Mouse (Mus musculus): ENCODE results near the gene Lrba. TPM values are rescaled to one million over a fixed set of nuclear protein-coding genes. Genes with fewer than 3 reads are reported as not detected.

Gene Lrba
- polyA plus RNA-seq, 2 experiments from 2014 or later: 13.8 to 14.4 TPM

DNA sequence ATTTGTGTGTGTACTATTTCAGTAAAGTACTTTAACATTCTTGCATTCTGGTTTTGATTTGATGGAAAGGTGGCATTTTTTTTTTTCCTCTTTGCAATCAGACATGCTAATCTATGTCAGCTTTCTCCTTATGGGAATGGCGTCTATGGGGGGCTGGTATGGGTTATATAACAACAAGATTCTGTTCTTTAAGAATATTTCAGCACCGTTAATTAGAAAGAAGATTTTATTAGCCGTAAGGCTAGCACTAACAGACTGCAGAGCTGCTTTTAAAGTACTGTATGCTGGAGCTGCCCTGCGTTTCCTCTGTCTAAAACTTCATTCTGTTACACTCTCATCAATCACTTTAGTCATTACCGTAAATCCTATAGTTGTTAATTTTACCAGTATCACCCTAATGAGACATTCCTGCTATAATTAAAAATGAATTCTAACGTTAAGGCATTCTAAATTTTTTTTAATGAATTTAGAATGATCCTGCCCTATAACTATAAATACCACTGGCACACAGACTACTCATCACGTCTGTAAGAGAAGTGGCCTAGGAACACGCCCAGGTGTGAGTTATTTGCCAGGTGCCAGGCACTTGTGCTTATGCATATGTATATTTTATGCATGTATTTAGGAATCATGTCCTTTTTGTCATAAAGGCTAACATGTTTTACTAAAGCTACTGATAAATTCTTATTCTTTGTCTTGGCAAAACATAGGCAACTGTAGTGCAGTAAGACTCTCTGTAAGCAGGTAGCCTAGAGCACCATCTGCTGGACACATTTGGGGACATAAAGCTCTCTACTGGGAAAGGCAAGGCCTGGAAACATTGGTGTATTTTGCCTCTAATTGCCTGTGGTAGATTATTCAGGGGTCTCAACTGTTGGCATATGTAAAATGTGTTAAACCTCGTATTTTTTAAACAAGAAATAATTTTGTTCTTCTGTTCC, 536.9 kb downstream of the Lrba start:
- peak; percentile 62 for ATAC-seq

DNA sequence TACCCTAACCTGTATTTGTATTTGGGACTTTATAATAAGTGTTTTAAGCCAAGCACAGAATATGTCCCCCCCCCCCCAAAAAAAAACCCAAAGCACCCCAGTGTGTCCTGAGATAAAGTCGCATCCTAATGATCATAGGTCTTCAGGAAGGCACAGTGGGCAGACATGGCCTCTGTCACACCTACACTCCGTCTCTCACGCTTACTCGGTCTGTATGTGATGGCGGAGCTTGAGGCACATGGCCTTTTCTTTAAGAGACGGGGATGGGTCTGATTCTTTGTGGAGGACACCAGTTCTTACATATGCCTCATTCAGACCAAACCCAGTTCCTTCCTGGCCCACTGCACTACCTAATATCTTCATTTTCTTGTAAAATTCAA, 537.5 kb downstream of the Lrba start:
- no peak for ATAC-seq

DNA sequence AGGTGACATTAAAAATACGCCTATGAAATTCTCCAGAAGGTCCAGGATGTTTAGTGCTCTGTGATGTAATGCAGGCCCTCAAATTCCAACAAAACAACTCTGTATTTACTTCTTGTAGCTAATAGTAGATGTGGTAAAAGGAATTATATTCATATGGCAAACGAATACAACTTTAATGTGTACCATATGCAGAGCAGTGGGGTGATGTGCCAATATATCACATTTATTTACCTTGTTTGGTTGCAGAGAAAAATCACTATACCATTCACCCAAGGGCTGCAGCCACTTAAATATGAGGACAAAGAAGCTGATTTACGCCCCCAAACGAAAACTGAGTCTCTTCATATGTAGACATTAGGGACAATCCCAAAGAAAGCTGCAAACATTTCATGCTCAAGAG, 538.0 kb downstream of the Lrba start:
- no peak for ATAC-seq

GRCm38 (mm10) chr3:86768553-86768952, 544.1 kb downstream of the Lrba start:
- no peak for ATAC-seq

- no peak for ATAC-seq
These were observed 544.5 kb downstream of the Lrba start for GRCm38 (mm10) chr3:86768969-86769368.

- ATAC-seq: no peak
These were observed 550.3 kb downstream of the Lrba start for GRCm38 (mm10) chr3:86774566-86775443.

DNA sequence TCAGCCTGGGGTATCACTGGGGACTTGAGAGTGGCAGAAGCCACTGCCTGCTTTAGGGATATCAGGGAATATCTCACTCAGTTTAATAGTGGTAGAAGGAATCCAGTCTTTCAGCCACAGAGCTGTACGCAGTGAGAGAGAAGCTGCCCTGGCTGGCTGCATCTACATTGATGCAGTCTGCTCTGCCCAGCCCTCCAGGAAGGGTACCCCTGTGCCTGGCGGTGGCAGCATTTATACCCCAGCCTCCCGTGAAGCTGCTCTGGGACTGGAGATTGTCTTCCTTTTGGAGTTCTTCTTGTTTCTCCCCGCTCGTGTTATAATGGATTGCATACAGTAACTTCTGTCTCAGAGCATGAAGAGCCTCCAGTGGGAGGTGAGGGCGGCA, 551.0 kb downstream of the Lrba start:
- no peak for ATAC-seq

DNA sequence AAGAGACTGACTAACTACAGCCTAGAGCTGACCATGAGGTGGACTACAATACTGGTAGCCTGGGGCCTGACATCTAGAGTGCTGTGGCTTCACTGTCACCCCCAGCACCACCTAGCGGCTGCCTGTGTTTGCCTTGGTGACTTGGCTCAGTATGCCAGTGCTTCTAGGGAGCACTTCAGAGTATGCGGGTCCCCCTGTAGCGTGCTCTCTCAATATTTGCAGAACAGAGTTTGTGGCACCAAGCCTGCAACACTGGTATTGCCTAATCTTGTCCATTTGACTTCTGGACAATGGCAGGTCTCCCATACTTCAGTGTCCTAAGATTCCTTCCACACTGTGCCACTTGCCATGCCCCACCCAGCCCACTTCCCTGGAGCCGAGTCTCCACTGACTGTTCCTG, 555.2 kb downstream of the Lrba start:
- ATAC-seq: no peak

DNA sequence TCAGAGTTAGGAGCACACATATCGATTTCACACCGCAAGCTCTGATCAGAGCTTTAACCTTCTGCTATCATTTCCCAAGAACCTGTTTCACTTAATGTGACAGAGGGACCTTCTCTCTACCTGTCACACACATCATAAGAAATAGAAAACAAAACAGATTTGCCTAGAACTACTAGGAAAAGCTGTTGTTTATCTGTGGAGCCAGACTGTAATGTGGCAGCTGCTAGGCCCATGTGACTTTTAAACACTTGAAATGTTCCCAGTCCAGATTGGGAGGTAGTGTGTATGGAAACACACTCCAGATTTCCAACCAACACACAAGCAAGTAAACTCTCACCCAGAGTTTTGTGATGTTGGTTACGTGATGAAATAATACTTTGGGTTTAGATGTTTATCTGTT, 559.6 kb downstream of the Lrba start:
- no peak for ATAC-seq

- no peak for ATAC-seq
These were observed 560.5 kb downstream of the Lrba start for GRCm38 (mm10) chr3:86784930-86785329.

DNA sequence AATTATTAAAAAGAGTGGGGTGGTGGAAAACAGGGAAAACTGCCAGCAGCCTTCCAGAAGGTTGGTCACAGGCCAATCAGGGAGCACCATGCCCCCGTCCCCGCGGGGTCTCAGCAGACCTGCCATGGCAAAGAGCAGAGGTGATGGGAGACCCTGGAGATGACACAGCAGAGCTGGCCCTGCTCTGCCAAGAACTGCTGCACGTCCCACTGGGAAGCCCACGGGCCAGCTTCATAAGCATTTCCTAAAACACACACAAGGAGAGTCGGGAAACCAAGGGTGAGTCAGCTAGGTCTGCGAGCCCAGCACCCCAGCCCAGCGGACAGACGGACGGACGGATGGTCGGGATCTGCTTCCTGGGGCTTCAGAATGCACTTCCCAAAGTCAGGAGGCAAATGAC, 561.8 kb downstream of the Lrba start:
- no peak for ATAC-seq

GRCm38 (mm10) chr3:86786845-86787351, 562.4 kb downstream of the Lrba start:
- ATAC-seq: no peak

- ATAC-seq: no peak
These were observed 563.1 kb downstream of the Lrba start for GRCm38 (mm10) chr3:86787423-86788123.

DNA sequence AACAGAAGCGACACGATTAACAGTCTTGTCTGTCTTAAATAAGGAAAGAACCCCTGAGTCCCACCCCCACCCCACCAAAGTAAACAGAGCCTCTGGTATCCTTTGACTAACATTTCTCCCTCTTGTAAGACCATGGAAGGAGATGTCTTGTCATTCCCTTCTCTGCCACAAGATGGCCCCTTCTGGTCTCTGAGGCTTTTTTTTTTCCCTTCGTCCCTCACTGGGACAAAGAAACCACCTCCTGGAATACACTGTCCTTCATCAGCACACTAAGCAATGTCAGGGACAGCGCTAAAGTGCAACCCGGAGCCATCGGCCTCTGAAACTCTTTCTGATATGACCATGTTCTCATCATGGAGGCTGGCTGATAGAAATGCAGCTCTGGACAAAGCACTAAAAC, 564.2 kb downstream of the Lrba start:
- no peak for ATAC-seq

DNA sequence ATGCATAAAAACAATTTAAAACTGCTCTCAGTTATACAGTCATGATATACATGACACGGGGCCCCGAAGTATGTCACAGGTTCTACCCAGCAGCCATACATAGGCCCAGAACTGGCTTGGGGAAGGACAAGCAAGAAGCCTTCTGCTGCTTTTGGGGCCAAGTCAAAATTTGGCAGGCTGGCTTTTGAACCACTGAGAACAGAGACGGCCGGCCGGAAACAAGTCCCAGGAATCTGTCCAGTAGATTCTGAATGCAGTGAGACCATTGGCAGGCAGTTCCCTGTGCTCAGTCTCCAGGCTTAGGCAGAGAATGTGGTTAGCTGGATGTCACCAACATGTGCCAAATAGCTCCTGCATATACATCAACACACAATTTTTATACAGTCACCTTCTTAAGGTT, 565.3 kb downstream of the Lrba start:
- ATAC-seq: no peak

- ATAC-seq: no peak
These were observed 568.8 kb downstream of the Lrba start for GRCm38 (mm10) chr3:86793264-86793663.

DNA sequence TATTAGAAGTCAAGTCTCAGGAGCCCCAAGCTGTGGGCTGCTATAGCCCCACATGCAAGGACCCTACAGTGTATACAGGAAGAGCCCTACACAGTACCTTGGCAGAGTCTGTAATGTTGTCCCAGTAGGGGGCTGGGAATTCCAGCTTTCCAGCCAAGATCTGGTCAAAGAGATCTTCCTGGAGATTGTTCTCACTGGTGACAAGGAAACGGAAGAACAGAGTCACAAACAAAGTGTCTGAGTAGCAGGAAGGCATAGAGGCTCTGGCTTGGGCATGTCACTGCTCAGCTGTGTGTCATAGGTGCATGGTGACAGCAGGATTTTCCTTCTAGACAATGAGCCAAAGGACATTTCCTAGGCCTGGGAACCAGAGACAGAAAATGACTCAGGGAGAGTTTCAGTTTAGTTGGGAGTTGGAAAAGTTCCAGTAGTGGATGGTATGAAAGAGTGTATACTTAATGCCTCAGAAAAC, 569.3 kb downstream of the Lrba start:
- ATAC-seq: no peak

- no peak for ATAC-seq
These were observed 572.2 kb downstream of the Lrba start for GRCm38 (mm10) chr3:86796716-86797115.

DNA sequence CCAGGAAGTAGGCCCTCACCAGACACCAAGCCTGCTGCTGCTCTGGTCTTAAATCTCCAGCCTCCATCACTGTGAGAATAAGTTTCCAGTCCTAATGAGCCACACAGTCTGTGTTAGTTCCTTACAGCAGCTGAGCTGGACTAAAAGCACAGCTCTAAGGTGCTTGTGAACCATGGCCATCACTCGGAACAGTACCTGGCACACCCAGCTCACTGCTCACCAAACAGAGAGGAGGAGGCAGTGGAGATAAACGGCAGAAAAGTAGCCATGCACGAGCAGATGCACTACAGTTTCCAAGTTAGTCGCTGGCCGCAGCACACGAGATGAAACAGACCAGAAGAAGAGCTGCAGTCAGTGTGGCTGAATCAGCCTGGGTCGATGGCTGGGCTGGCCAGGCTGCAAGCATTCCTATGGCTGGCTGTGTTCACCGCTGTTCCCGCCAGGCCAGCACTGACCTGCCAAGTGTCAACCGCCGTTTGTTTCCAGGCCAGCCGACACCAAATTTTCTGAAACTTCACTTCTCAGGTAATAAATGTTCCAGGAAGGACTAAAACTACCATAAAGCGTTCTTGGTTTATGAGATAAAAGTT, 573.5 kb downstream of the Lrba start:
- no peak for ATAC-seq

DNA sequence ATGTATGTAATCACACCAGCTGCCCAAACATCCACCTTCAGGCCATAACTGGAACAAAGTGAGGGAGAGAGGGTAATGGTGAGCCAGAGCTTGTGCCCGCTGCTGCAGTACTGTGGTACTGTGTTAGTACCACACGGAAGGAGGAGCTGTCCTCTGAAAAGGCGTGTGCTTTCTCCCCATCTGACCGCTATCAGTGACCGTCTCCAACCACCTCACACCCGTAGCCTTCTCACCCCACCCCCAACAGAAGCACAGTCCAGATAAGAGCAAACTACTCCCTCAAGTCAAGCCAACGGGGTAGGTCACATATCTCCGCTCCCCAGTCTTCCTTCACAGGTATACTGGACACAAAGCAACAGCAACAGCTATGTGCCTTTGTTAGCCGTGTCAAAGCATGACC, 574.6 kb downstream of the Lrba start:
- ATAC-seq: no peak

DNA sequence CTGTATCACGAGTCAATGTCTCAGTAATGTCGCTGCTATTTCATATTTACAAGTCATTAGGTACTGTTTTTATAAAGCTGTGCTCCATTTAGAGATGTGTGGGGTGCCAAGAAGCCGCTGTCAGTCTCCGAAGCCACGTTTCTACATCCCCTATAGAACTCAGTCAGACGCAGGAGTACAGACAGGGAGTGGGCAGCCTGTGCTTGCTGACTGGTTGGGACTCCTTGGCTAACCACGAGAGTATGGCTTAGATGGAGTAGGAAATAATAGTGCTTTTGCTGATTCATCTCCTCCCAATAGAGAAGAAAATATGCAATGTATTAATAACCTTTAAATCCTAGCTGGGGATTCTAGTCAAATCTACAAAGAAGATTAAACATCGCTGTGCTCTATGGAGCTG, 576.4 kb downstream of the Lrba start:
- no peak for ATAC-seq

- ATAC-seq: no peak
These were observed 578.3 kb downstream of the Lrba start for GRCm38 (mm10) chr3:86802825-86803224.
